Mouse (Mus musculus): ENCODE measurements around the gene Rbfox2.

Rbfox2 gene

DNA sequence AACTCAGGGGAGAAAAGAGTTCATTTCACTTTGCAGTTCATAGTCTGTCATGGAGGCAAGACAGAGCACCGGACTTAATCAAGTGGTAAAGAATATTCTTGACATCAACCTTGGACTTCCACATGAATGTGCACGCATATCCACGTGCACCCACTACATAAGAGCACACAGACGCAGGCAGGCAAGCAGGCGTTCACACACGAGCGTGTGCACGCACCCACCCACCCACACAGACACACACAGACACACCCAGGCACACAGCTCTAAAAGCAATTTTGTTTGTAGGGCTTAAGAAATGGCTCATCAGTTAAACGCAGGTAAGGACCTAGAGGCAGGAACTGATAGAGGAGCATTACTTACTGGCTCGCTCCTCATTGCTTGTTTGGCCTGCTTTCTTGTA is 172.3 kb downstream of the Rbfox2 start:
- no peak for DNase-seq

DNA sequence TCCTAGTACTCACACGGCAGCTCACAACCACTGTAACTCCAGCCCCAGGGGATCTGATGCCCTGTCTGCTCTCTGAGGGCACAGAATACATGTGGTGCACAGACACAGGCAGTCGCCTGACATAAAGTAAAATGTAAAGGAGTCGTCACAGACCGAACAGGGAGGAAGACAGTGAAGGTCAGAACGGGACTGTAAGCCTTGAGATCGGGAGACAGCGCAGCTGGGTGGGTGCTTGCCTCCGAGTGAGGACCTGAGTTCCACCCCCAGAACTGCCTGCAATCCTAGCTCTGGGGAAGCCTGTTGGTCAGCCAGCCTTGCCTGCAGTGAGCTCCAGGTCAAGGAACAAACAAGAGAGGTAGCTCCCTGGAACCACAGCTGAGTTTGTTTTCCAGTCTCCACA is 177.7 kb downstream of the Rbfox2 start:
- no peak for DNase-seq

DNA sequence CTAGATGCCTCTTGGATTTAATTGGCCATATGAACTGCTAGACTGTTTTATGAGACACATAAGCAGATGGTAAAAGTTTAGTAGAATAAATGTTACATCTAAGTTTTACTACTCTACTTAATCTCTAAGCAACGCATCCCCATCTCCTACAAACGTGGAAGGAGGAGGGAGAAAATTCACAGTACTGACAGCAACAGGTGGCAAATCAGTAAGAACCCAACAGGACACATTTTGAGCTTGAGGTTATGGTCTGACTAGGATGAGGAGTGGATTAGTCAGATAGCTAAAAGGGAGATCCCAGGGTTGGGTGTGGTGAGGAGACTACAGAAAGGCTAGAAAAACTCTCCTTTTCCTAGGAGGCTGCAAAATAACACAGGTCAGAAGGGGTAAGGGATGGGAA is 179.1 kb downstream of the Rbfox2 start:
- DNase-seq = no peak

DNA sequence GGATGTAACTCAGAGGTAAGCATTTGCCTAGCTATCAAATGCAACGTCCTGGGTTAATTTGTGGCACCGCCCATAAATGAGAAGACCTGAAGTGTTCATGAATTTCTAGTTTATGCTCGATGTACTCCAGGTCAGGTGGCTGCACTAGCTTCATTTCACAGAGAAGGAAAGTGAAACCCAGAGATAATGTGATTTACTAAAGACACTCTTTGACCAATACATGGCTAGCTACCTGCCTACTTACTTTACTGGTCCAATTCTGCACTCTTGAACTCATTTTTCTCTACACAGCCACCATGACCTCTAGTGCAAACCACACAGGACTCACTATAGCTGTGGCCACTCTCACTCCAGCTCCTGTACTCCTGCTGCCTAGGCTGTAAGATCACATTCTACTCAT is 180.1 kb downstream of the Rbfox2 start:
- no peak for DNase-seq

DNA sequence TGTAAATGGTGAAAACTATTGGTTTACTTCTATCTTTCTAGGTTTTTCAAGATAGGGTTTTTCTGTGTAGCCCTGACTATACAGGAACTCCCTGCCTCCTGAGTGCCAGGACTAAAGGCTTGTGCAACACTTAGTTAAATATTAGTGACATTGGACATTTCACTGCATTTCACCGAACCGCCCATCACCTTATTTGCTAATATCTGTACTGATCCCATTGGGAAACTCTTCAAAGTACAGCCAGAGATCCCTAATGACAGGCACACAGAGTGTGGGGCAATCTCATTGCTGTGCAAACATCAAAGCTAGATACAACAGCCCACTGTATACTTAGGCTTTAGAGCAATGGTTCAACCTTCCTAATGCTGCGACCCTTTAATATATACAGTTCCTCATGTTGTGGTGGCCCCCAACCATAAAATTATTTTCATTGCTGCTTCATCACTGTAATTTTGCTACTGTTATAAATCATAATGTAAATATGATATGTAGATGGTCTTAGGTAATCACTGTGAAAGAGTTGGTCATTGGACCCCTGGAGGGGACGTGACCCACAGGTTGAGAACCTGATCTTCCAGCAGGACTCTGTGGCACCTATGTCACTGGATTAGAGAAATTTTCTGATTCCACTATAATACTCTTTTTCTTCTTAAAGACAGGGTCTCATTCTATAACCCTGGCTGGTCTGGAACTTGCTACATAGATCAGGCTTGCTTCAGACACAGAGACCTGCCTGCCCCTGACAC is 182.3 kb downstream of the Rbfox2 start:
- DNase-seq = no peak

DNA sequence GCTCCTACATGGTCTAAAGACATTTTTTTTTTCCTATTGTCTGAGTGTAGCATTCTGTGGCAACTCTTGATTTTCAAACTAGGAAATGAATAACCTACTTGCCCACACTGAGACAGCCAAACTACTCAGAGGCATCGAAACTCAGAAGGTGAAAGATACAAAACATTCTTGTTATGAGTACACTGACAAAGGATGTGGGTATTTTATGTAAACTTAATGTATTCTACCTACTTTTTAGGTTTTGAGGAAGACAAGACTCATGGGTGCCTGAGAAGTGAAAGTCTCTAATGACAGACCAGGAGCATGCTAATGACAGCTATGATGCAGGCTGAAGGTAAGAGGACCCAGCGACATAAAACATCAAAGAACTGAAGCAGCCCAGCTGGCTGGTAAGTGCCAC is 184.0 kb downstream of the Rbfox2 start:
- no peak for DNase-seq

DNA sequence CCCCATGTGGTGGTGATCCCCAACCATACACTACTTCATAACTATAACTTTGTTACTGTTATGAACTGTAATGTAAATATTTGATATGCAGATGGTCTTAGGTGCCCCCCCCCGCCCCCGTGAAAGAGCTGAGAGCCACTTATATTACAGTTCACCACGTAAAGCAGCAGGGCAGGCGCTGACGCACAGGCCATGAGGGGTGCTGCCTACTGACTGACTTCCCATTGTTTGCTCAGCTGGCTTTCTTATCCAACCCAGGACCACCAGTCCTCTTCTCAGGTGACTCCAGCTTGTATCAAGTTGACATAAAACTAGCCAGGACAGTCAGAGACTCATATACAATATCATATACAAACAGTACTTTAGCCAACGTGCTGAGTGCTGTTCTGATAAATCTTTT is 184.6 kb downstream of the Rbfox2 start:
- no peak for DNase-seq

DNA sequence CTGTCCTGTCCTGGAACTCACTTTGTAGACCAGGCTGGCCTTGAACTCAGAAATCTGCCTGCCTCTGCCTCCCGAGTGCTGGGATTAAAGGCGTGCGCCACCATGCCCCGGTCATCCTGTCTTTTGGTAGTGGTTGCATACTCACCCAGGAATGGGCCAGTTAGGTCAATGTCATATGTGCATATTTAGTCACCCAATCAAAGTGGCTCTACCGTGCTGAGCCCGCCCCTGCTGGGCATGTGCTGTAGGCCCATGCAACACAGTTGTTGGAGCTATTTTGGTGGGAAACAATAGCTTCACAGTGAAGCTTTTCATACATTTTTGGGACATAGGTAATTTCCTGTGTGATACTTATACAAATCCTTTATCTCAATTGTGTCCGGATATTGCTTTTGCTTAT is 187.1 kb downstream of the Rbfox2 start:
- no peak for DNase-seq

DNA sequence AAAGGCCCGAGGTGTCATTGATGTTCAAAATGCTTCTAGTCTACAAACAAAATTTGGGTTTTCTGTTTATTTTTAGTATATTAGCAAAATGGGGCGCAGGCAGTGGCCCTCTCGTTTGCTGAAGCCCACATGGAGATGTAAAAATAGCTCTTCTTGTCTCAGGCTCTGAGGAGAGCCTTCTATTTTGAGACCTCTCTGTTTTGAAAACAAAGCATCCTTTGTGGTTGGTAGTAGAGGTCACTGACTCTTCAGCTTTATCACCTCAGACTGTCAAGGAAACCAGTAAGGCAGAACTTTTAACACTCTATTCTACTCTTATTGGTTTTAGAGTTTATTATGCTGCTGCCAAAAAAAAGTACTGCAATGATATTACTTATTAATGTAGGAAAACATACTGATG is 189.6 kb downstream of the Rbfox2 start:
- no peak for DNase-seq

DNA sequence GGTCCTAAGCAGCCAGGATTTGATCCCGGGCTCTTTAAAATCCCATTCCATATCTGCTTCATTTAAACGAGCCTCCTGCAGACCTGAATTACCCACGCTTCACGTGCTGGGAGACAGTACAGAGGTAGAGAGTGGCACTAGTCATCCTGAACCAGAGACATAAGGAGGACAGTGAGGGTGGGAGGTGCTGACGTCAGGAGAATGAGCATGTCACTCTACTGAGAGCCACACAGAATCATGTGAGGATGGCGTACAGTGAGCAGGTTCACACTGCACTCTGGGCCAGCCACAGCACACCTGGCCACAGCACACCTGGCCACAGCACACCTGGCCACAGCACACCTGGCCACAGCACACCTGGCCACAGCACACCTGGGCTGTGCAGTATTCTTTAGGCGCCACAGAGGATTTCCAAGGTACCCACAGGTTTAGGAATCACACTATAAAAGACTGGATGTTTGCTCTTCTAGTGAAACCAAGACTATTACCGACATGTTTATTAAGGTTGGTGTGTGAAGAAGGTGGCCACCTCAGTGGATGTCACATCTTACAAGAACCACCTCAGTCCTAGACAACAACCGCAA is 190.6 kb downstream of the Rbfox2 start:
- DNase-seq = no peak

DNA sequence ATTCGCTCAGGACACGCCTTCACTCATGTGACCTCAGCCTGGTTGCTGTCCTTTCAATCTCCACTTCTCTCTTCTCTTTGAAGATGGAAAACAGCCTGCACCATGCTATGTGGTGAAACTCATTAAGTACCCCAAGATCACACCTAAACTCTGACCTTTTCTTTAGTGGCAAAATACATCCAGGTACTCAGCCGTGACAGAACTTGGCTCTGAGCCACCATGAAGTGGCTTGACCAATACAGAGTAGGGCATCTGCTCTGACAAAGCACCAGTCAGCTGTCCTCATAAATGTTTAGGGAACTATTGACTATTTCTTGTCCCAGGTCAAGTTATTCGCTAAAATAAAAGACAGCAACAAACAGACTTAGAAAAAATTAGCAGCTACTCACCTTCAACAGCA is 191.3 kb downstream of the Rbfox2 start:
- no peak for DNase-seq

DNA sequence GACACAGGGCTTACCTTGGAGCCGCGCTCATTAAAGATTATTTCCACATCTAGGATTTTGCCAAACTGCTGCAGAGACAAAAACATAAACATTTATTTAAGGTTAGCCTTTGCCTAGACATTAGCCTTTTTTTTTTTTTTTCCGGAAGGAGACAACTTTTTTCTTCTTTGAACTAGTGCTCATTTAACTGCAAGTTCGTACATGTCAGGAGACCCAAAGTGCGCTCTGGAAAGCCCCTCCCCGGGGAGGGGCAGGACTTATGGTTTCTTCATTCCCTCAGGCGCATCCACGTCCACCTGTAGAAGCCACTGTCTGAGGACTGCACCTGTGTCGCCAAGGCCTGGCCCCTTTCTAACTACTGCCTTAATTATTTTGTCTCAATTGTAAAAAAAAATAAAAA is 193.2 kb downstream of the Rbfox2 start:
- no peak for DNase-seq

DNA sequence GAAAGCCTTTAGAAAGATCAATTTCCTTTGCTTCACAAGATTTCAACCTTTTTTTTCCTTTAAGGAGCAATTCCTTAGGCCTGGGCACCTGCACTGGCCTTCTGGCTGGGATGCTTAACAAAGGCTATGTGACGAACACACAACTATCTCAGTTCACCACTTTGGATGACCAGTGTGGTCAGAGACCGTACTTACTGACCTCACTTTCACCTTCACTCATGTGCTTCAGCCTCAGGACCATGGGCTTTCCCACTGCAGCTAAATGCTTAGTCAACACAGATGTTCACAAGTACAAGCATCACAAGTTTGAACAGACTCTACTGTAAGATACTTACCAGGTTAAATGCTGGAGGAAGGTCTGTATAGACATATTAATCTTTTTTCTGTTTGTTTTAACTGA is 194.4 kb downstream of the Rbfox2 start:
- no peak for DNase-seq

DNA sequence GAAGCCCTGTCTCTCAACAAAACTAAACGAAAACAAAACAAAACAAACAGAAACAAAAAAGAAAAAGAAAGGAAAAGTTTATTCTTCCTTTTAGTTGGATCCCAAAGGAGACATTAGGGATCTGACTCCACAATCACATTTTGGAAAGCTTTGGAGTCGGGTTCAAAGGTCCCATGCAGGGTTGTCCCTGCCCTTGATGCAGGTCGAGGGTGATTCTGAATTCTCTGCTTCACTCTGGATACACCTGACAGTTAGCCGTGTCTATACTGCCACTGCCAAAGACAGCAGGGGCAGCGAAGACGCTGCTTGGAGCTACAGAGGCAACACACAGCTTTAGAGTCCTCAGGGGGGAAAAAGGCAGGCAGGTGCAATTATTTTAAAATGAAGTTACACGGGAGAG is 194.9 kb downstream of the Rbfox2 start:
- DNase-seq = no peak

DNA sequence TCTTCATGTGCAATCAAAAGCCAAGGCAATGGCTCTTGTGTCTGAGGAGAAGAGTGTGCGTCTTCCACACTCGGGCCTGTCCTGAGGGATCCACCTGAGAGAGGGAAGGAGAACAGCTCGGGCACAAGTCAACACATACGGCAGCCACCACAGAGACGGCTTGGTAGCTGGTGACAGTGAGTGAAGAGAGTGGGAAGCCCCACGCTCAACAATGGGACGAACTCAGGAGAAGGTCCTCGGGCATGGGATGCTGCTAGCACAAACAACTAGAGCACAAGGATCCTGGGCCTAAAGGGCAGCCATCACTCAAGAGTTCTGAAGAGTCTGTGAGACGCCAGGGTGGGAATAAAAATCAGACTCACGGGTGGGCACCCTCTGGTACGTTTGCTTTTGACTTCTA is 196.4 kb downstream of the Rbfox2 start:
- DNase-seq = no peak

DNA sequence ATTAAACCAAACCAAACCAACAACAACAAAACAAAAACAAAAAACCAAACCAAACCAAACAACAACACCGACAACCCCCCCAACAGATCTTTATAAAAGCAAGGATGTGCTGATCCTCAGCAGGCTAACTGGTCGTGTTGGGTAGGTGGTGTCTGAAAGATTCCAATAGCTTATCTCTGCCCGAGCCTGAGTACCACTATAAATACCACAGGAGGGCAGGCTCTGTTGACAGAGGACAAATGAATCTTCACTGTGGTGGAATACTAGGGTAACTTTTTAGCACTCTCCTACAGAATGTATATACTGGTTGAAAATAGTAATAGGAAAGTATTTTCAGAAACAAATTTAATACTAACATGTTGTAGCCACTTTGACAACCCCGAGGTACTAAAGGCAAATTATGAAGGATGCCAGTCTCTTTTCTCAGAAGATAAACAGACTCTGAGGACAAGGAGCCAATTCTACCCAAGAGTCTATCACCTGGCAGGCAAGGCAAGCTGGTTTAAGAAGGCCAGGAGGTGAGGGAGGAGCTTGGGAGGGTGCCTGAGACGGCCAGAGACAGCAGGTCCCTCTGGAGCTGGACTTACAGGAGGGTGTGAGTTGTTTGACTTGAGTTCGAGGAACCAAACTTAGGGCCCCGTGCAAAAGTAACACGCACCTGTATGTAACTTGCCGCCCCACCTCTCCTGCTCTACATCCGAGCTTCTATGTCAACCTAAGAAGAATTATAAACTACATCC is 199.5 kb downstream of the Rbfox2 start:
- peak; percentile 48 for DNase-seq

DNA sequence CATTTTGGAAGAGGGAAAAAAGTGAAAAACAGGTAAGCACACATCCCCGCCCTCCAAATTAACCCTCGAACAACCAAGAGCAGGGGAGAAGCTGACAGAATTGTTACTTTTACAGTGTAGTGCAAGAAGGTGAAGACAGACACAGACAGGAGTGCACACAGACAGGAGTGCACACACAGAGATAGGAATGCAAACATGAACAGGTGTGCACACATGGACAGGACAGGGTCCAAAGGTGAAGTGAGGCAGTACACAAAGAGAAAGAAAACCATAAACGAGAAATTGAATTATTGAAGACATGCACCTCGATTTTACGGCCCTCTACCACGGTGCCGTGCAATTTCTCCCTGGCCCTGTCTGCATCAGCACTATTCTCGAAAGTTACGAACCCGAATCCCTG is 201.5 kb downstream of the Rbfox2 start:
- no peak for DNase-seq

DNA sequence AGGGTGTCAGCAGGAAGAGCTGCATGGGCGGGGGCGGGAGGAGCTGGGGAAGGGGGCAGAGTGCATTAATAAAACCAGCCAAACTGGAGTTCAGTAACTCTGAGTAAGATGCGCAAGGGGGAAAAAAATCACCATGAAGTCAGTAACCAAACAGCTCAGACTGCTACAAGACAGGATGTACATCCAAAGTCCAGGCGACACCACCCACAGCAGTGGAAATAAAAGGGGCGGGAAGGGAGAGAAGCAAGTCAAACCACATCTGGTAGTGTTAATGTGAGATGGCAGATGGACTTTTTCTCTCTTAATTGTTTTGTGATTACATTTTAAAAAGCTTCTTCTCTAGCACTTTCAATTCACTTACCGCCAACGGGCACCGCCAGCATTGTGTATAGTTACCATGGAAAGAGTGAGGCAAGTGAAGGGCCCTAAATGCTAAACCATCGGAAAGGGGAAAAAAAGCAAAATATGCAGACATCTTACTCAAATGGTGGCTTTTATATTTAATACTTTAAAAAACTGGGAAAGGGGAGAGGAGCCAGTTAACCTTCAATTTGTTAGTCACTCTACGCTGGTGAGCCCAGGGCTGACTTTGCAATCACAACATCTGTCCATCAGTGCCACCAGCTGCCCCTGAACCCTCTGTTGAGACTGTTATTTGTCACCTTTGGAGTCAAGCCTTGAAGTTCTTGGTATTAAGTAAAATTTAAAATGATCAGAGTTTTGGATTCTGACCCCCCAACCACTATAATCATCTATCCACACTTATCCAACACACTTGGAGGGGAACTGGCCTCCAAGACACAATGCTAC is 202.2 kb downstream of the Rbfox2 start:
- DNase-seq = no peak

DNA sequence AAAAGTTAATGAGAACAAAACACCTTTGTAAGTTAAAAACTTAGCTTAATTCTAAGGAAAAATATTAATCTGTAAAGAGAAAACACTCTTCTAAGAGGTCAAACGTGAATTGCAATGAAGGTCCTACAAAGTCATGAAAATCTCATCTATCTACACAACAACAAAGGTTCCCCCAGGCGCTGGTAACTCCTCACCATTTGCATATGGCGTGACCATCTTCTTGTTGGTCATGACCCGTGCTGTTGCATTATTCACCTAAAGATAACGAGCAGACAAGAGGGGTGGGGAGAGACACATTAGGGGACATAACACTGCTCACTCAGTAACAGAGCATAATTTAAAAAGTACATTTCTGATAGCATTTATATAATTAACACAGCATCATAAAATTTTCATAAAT is 204.1 kb downstream of the Rbfox2 start:
- DNase-seq = no peak

DNA sequence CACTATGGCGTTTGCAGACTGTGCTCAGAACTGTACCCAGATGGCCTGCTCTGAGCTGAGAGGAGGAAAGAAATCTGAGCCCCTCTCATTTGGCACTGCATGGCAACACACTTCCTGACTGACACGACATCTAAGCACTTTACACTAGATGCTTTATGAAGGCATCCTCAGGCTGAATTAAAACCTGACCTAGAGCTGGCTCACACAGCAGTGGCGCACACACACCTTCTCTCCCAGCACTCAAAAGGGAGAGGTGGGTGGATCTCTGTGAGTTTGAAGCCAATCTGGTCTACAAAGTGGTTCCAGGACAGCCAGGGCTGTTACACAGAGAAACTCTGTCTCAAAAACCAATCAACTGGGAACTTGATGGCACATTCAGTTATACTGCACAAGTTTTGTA is 207.0 kb downstream of the Rbfox2 start:
- no peak for DNase-seq

DNA sequence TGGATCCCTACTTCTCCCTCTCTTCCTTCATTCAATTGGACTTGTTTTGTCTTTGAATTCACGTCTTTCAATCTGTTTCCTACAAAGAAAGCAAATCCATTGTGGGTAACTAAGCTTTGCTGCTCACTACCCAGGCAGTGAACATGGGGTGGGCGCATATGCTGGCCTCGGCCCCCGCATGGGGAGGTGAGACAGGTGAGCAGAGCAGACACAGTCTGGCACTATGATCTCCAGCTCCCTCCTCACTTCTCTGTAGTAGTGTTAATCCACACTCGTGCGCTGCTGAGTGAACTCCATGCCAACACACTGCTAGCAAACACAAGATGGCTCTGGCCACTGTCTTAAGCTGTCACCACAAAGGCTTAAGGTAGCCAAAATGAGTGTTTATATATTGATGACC is 209.4 kb downstream of the Rbfox2 start:
- DNase-seq = no peak

DNA sequence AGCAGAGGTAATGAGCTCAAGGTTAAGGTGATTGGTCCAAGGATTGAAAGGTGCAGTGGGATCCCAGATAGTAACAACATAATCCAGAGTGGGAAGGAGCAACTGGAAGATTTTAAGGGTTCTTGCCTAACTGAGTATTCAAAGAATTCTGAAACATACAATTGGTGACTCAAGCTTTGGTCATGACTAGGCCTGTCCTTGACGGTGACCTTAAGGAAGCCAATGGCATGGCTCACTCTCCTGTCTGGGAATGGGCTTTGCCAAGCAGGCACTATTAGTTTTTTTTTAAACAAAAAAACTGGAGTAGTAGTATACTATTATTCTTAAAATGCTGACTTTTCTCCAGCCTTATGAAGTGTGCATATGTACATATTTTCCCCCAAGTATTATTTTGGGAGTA is 211.6 kb downstream of the Rbfox2 start:
- DNase-seq = no peak

DNA sequence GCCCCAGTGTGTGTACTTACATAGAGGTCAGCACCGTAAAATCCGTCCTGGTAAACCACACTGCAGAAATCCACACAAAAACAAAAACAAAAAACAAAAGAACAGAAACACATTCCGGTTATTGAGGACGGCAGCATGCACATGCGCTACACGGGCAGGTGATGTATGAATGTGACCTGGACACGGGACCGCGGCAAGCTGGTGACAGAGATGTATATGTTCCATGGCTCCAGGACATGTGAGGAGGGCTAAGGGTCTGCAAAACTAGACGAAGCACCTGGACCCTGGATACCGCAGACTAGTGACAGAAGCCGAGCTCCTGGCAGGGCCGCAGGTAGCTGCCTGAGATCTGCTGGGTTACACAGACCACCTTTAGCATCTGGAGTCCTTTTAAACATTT is 212.4 kb downstream of the Rbfox2 start:
- DNase-seq = no peak

DNA sequence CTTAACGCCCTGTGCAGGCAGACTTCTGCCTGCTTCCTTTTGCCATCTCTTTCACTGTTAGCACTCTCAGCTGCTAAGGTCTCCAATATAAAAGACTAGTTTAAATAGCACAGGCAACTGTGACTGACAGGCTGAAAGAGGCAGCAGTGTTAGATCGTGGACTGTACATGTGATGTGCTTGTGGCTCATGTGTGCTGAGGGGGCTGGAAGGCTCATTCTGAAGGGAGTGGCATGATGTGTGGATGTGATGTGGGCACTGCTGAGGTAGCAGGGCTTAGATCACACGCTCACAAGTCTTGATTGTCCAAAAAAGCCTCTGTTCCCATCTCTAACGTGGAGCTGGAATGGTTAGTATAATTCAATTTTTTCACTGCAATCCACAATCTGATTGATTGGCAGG is 215.4 kb downstream of the Rbfox2 start:
- DNase-seq = no peak
